Mouse (Mus musculus) heart, embryonic 15.5 days (tissue): ENCODE measurements around the gene Ppp1r15b. TPM values are rescaled to one million over a fixed set of nuclear protein-coding genes. Genes with fewer than 3 reads are reported as not detected.

Experiments used
- ATAC-seq: fragments of 200-750 bp; cut with Nextera tagmentation; replicated peaks from 2 replicates; pipeline ENCODE4 v1.8.0; 2017; ENCODE audit warnings: low read depth, moderate TSS enrichment; ENCODE audit not compliant: insufficient number of reproducible peaks, insufficient read depth, low FRiP score
- H3K27ac ChIP-seq: fragments of 300-500 bp; sonication (generic); 2 replicates; pipeline ENCODE4 v1.5.1; 2015; ENCODE audit warnings: mild to moderate bottlenecking, inconsistent platforms
- H3K27me3 ChIP-seq: fragments of 300-500 bp; sonication (generic); 2 replicates; pipeline ENCODE4 v1.6.1; 2015; ENCODE audit warnings: inconsistent platforms
- H3K36me3 ChIP-seq: fragments of 300-500 bp; sonication (generic); 2 replicates; pipeline ENCODE4 v1.6.1; 2015; ENCODE audit warnings: mild to moderate bottlenecking, inconsistent platforms
- H3K4me1 ChIP-seq: fragments of 300-500 bp; sonication (generic); replicated peaks from 2 replicates; pipeline ENCODE4 v1.6.1; 2015; ENCODE audit warnings: inconsistent platforms
- H3K4me2 ChIP-seq: fragments of 300-500 bp; sonication (generic); 2 replicates; pipeline ENCODE4 v1.6.1; 2015; ENCODE audit warnings: inconsistent platforms, mild to moderate bottlenecking, moderate library complexity
- H3K4me3 ChIP-seq: fragments of 300-500 bp; sonication (generic); 2 replicates; pipeline ENCODE4 v1.5.1; 2015; ENCODE audit warnings: mild to moderate bottlenecking, inconsistent platforms
- H3K9ac ChIP-seq: fragments of 300-500 bp; sonication (generic); 2 replicates; pipeline ENCODE4 v1.6.1; 2015; ENCODE audit warnings: mild to moderate bottlenecking, inconsistent platforms
- H3K9me3 ChIP-seq: fragments of 300-500 bp; sonication (generic); replicated peaks from 2 replicates; pipeline ENCODE4 v1.6.1; 2016; ENCODE audit warnings: inconsistent platforms
- WGBS: fragments of 180-500 bp; shearing (Covaris S2); methylation state at CpG from one replicate; pipeline ENCODE4 v1.1.7; 2015; ENCODE audit warnings: mixed read lengths; 5-methylcytosine and 5-hydroxymethylcytosine counted together
- polyA plus RNA-seq: library from polyadenylated mRNA; unstranded; fragments of >200 nt; fragmentation: Nextera tagmentation; extraction: Ambion mirVana; gene quantifications from 2 replicates; pipeline ENCODE4 v1.2.1, GENCODE M21; 2015

Gene Ppp1r15b
- polyA plus RNA-seq, 1 experiment from 2014 or later = 20.2 TPM

DNA sequence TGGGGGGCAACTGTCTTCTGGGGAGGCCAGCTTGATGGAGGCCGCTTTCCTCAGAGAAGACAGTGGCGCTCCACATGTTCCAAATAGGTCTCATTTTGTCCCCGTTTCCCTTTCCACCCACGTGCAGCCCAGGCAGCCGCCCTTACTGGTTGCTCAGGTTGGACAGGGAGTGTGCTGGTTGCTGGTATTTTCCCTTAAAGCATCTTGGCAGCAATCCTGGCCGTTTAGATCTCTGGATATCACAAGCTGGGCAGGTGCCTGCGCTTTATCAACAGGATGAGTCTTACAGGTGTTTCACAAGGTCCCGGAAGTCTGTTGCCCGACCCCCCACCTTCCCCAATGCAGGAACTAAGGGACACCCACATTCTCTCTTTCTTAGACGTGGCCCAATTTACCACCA lies 31.1 kb downstream of the Ppp1r15b start:
- Histone ChIP-seq H3K27ac (no peak overlapping the region), H3K9ac (no peak overlapping the region), H3K9me3 (no peaks in the 10 kb centered on the region), H3K4me2 (no peak overlapping the region), H3K4me3 (no peak overlapping the region), H3K27me3 (peaks cover 60% of the 10 kb centered on the region), H3K36me3 (no peaks in the 10 kb centered on the region), H3K4me1 (peaks cover 24% of the 10 kb centered on the region)
- WGBS = 56% methylated on average over 10 of the region's 10 CpGs
- no peak for ATAC-seq

DNA sequence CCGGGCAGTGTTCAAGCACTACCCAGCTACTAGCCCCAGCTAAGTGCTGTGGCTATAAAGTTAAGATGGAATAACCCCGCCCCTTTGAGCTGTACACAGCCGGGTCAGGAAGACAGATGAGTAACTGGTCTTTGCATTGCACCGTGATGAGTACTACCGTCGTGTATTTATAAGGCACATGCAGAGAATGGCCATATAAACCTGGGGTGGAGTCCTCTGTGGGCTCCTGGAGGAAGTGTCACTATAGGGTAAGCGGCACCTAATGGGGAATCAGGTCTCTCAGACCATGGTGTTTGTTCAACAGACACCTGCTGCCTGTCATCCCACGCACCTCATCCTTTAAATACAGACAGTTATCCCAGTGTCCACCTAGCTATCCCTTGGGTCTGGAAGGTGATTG lies 32.0 kb downstream of the Ppp1r15b start:
- H3K27ac ChIP-seq = no peak overlapping the region
- H3K36me3 ChIP-seq = no peaks in the 10 kb centered on the region
- H3K9ac ChIP-seq = no peak overlapping the region
- no peak for ATAC-seq
- 47% methylated on average over 8 of the region's 8 CpGs for WGBS
- H3K27me3 ChIP-seq = peaks cover 67% of the 10 kb centered on the region
- H3K9me3 ChIP-seq = no peaks in the 10 kb centered on the region
- peaks cover 24% of the 10 kb centered on the region for H3K4me1 ChIP-seq
- H3K4me3 ChIP-seq = no peak overlapping the region
- H3K4me2 ChIP-seq = no peak overlapping the region

DNA sequence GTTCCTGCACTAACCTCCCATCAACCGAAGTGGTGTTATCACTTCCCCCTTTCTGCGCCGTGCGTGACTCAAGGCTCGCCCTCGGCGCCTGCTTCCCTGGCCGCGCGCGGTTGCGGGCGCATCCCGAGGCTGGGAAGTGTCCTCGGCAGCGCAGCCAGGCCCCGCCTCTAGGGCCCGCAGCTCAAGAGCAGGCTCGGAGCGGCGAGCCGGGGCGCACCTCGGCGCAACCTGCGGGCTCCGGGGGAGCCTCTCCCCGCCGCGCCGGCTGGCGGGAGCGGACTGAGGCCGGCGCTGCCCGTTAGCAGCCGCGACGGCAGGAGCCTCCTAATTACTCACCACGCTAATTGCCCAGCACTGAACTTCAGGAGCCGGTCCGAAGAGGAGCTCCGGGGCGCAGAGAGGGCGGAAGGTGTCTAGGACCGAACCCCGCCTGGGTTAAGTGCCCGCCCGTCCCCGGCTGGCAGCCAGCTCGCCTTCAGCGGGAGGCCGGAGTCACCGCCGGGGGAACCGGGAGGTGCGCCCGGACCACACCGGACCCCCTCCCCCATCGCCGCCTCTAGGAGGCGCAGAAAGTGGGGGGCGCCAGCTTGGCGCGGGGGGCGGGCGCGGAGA lies 33.0 kb downstream of the Ppp1r15b start, which contains the start of gene Plekha6:
Gene Plekha6, plus strand, starts transcription at position 391 of the 612 bp plus-strand sequence.
- Histone ChIP-seq H3K9ac (peak within 1 kb of the TSS; percentile 47), H3K4me2 (peak within 1 kb of the TSS; percentile 94), H3K27ac (no peak within 1 kb of the TSS), H3K4me1 (peaks cover 25% of the 10 kb centered on the region), H3K27me3 (peaks cover 71% of the 10 kb centered on the region), H3K9me3 (no peaks in the 10 kb centered on the region), H3K36me3 (no peaks in the 10 kb centered on the region), H3K4me3 (peak within 1 kb of the TSS; percentile 53)
- 0 out of 2 replicates have a peak, but pooled peaks have one; percentile 27 for ATAC-seq
- under 1% methylated on average over 66 of the region's 68 CpGs for WGBS

DNA sequence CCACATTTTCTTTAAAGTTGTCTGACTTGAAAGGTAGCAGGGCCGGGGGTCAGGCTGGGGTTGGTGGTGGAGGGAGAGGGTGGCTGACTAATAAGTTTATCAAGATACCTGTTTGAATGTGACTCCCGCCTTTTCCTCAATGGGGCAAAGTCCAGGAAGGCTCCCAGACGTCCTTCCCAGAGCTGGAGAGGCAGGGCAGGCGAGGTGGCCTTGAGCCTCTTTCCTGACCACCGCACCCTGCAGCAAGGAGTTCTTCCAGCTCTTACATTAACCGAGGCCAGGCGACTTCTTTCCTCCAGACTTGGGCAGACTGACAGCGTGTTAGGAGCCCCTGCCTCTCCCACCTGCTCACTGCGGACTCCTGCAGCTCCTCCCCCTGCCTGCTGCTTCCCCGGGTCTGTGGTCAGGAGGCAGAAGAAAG lies 33.7 kb downstream of the Ppp1r15b start:
- H3K27me3 ChIP-seq = peaks cover 78% of the 10 kb centered on the region
- no peak overlapping the region for H3K27ac ChIP-seq
- no peaks in the 10 kb centered on the region for H3K9me3 ChIP-seq
- peak overlapping the region; percentile 94 for H3K4me2 ChIP-seq
- no peak for ATAC-seq
- H3K4me1 ChIP-seq = peaks cover 19% of the 10 kb centered on the region
- WGBS = 6% methylated on average over 10 of the region's 10 CpGs
- peak overlapping the region; percentile 53 for H3K4me3 ChIP-seq
- no peak overlapping the region for H3K9ac ChIP-seq
- no peaks in the 10 kb centered on the region for H3K36me3 ChIP-seq

DNA sequence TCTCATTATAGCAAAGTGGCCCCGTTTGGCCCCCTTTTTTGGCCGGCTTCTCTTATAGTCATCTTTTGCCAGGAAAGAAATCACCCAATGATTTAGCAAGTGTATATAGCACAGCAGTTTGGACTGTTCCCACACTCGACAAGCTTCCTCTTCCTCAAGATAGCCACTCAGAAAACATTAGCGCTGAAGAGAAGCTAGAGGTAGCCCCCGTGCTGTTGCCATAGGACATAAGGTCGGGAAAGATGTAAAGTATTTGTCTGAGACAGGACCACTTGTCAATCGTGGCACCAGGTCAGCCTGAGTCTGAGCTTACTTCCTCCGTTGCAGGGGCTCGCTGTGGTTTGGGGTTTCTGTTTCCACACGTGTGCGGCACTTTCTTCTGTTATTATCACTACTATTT lies 34.2 kb downstream of the Ppp1r15b start:
- WGBS = 34% methylated on average over 11 of the region's 11 CpGs
- Histone ChIP-seq H3K4me2 (peak overlapping the region; percentile 94), H3K27ac (no peak overlapping the region), H3K4me1 (peaks cover 19% of the 10 kb centered on the region), H3K9me3 (no peaks in the 10 kb centered on the region), H3K36me3 (no peaks in the 10 kb centered on the region), H3K9ac (no peak overlapping the region), H3K27me3 (peaks cover 82% of the 10 kb centered on the region), H3K4me3 (no peak overlapping the region; the same call in 1 of the 2 replicates)
- no peak for ATAC-seq

DNA sequence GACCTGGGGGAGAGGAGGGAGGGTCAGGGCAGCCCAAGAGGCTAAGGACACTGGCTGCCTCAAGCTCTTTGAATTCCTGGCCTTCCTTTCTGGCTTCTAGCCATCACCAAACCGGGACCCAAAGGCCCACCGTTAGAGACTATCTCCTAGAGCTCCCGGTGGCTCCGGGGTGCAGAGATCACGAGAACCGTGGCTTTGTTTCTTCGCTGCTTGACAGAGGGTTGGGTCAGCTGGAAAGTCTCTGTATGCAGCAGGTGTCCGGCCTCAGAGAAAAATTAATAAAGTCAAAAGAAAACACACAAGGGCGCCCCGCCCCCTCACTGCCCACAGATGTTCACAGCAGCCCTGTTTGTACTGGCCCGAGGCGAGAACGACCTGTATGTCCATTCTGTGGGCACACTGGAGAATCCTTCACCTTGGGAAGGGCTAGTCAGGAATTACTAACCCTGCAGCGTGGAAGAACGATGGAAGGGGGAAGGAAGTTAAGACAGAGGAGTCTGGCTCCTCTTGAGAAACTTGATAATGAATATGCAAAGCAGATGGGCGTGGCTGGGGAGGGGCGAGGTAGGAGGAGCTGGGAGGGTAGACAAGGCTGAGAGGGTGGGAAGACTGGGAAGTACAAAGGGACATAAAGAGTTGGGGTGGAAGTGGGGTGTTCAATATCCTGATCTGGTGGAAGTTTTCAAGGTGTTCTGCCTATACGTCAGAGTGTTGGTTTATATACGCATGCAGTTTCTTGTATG lies 37.5 kb downstream of the Ppp1r15b start:
- H3K4me3 ChIP-seq = no peak overlapping the region
- WGBS = 32% methylated on average over 19 of the region's 19 CpGs
- no peak overlapping the region for H3K9ac ChIP-seq
- H3K4me2 ChIP-seq = peak overlapping the region; percentile 19
- no peaks in the 10 kb centered on the region for H3K9me3 ChIP-seq
- peaks cover 65% of the 10 kb centered on the region for H3K27me3 ChIP-seq
- ATAC-seq = no peak
- no peaks in the 10 kb centered on the region for H3K36me3 ChIP-seq
- no peak overlapping the region for H3K27ac ChIP-seq
- peaks cover 17% of the 10 kb centered on the region for H3K4me1 ChIP-seq

DNA sequence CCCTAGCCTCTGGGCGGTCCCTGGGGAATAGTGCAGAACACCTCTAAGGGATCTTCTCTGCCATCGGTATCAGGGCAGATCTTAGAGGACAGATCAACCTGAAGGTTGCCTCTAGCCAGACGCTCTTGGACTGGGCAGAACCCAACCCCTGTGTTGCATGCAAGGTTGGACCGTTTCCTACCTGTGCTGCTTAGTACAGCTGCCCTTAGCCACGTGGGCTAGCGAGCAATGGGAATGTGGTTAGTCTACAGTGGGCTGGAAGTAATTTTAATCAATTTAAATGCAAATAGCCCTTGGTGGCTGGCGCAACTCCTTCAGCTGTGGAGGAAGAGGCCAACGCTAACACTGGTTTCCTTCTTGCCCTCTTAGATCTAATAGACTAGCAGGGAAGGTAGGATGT lies 39.3 kb downstream of the Ppp1r15b start:
- Histone ChIP-seq H3K27ac (no peak overlapping the region), H3K4me3 (no peak overlapping the region), H3K9ac (no peak overlapping the region), H3K36me3 (no peaks in the 10 kb centered on the region), H3K4me2 (no peak overlapping the region), H3K27me3 (peaks cover 49% of the 10 kb centered on the region), H3K4me1 (0 out of 2 replicates have a peak, but pooled peaks cover 2% of the 10 kb centered on the region), H3K9me3 (no peaks in the 10 kb centered on the region)
- WGBS = 81% methylated on average over 8 of the region's 8 CpGs
- ATAC-seq = no peak

DNA sequence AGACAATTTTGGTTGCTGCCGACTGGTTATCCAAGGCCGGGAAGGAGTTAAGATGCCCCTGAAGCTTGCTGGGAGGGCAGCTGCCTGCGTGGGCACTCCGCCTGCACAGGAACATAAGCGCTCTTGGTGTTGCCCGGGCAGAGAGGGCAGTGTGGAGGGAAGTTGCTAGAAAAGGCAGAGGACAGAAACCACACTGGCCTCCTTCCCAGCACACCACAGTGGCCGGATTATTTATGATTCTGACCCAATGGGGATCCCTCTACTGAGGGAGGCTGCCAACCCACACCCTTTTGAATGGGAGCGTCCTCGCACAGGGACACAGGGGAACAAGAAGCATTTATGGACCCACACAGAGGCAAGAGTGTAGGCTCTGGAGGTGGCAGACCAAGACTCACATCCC lies 40.4 kb downstream of the Ppp1r15b start:
- ATAC-seq = no peak
- peaks cover 43% of the 10 kb centered on the region for H3K27me3 ChIP-seq
- WGBS = 80% methylated on average over 9 of the region's 9 CpGs

DNA sequence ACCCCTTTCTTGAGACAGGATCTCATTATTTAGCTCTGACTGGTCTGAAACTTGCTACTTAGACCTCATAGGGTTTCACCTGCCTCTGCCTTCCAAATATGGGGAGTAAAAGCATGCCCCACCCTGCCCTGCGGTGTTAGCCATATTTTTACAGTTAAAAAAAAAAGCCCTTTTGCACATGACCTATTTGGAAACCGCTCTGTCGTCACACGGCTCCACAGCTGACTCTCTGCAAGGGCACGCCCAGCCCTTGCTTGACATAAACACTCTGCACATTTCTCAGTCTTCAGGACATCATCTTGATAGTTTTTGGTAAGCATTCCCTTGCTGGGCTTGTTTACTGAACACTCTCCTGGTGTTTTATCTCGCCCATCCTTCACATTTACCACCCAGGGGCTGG lies 44.2 kb downstream of the Ppp1r15b start:
- Histone ChIP-seq H3K4me2 (no peak overlapping the region), H3K9ac (no peak overlapping the region), H3K27me3 (peaks cover 20% of the 10 kb centered on the region), H3K9me3 (no peaks in the 10 kb centered on the region), H3K4me1 (no peaks in the 10 kb centered on the region), H3K4me3 (no peak overlapping the region), H3K36me3 (no peaks in the 10 kb centered on the region), H3K27ac (no peak overlapping the region)
- WGBS = 64% methylated on average over 6 of the region's 6 CpGs
- no peak for ATAC-seq

More for the DNA sequence above, 40.4 kb downstream of the Ppp1r15b start:
- no peak overlapping the region for H3K27ac ChIP-seq
- no peak overlapping the region for H3K9ac ChIP-seq
- no peak overlapping the region for H3K4me2 ChIP-seq
- H3K9me3 ChIP-seq = no peaks in the 10 kb centered on the region
- H3K4me3 ChIP-seq = no peak overlapping the region
- 0 out of 2 replicates have a peak, but pooled peaks cover 2% of the 10 kb centered on the region for H3K4me1 ChIP-seq
- no peaks in the 10 kb centered on the region for H3K36me3 ChIP-seq

DNA sequence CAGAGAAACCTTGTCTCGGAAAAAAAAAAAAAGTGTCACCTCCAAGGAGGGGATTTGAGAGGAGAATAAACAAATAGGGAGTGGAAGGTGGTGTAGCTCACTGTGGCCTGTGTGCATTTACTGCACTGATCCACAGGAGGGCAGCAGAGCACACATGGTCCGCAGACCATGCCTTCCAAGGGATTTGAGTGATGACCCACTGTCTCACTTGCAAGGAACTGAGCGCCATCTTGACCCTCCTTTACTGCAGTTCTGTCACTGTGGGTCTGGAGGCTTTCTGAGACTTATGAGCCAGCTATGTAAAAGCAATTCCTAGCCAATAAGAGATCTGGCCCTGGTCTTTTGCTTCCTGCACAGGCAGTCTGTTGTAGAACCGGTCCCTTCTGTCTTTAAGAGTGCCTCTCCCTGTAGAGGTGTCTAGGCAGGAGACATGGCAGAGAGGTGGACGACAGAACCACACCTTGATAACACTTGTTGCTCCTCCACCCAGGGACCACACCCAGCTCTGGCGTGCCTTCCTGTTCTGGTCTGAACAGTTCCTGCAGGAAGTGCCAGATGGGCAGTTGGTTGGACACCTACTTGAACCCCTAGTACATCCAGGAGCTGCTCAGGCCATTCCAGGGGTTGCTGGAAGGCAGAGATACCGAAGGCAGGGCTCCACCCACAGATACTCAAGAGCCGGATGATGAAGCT lies 46.7 kb downstream of the Ppp1r15b start:
- Histone ChIP-seq H3K27ac (no peak overlapping the region), H3K36me3 (no peaks in the 10 kb centered on the region), H3K9me3 (no peaks in the 10 kb centered on the region), H3K4me1 (peaks cover 14% of the 10 kb centered on the region), H3K9ac (no peak overlapping the region), H3K27me3 (peaks cover 13% of the 10 kb centered on the region), H3K4me2 (no peak overlapping the region), H3K4me3 (no peak overlapping the region)
- no peak for ATAC-seq
- 40% methylated on average over 8 of the region's 8 CpGs for WGBS

DNA sequence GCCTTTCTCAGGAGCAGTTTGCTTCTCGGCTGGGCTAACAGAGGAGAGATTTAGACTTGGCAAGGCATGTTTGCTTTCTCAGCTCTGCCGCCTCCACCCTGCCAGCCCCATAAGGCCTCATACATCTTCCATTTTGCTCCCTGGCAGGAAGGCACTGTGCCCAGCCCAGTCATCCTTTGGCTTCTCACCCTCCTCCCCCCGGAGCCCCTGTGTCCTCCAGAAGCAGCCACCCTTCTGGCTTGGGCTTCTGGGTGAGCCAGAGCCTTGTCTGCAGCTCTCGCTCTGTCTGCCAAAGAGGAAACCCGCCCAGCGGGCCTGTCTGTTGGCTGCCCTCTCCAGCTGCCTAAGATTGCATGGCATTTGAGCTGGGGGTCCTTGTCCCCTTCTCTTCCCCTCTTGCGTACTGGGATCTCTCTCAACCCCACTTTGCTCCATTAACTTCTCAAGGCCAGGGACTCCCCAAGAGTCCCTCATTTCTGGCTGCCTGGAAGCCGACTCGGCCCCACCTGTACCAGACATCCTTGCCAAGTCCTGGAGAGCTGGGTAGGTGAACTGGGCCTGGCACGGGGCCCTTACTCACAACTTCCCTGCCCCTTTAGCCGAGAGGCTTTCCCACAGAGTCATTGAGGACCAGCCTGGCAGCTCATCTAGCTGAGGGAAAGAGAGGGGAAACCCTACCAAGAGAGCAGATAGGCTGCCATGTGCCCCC lies 47.9 kb downstream of the Ppp1r15b start:
- peaks cover 20% of the 10 kb centered on the region for H3K4me1 ChIP-seq
- ATAC-seq = no peak
- WGBS = 63% methylated on average over 11 of the region's 11 CpGs
- H3K27me3 ChIP-seq = peaks cover 18% of the 10 kb centered on the region
- H3K9ac ChIP-seq = no peak overlapping the region
- H3K36me3 ChIP-seq = no peaks in the 10 kb centered on the region
- no peak overlapping the region for H3K4me3 ChIP-seq
- H3K27ac ChIP-seq = no peak overlapping the region
- no peak overlapping the region for H3K4me2 ChIP-seq
- no peaks in the 10 kb centered on the region for H3K9me3 ChIP-seq
